Mouse (Mus musculus) liver, embryonic 14.5 days (tissue): ENCODE measurements around the gene Frem1.

Source experiments
- CTCF ChIP-seq: IDR thresholded peaks from 2 replicates; pipeline ENCODE4 v1.5.1; 2016; ENCODE audit warnings: antibody characterized with exemption, low read depth, control low read depth
- EP300 ChIP-seq: IDR thresholded peaks from 2 replicates; pipeline ENCODE4 v1.6.1; 2016; ENCODE audit warnings: antibody characterized with exemption, low read depth

- TF ChIP-seq CTCF (no peak), EP300 (no peak)
Measured at GRCm38 (mm10) chr4:83020759-83021555, 31.2 kb downstream of the Frem1 start.
